Mouse (Mus musculus): ENCODE data around the gene Hlx.

Hlx gene

DNA sequence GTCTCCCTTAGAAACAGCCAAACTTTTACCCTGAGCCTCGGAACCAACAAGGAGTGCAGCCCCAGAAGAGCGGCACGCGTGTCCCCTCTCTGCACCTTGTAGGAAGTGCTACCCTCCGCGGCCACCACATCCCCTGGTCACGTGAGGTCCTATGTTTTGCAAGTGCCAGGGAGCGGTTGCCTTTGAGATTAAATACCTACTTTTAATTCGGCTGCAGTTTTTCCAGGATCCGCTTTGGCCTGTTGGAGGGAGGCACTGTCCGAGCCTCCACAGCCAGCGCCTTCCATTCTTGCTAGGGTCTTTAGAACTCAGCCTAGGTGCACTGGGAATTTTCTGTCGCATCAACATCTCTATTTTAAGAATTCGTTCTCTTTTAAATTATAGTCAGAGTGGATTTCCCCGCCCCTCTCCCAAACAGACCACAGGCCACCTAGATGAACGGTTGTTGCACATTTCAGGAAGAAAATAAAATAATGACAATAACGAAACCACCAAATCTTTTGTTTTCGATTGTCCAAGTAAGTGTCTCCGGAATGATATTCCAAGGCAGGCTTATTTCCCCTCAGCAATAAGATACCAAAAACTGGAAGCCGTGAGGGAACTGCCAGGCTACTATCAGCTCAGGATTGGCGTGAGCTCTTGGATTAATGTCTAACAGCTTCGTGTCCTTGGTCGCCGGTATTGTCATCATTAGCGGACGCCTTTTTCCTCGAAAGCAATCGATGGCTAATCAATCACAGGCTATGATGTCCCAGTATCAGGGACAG lies 1.1 kb upstream of the Hlx start:
- DNase-seq (ENCODE audit: inconsistent ontology term) = no peak

- peak; percentile 81 for DNase-seq (ENCODE audit: inconsistent ontology term)
These were observed 524 bp downstream of the Hlx start for GRCm38 (mm10) chr1:184731644-184732545.

GRCm38 (mm10) chr1:184731091-184731640 lies 1.3 kb downstream of the Hlx start:
- DNase-seq (ENCODE audit: inconsistent ontology term) = no peak

DNA sequence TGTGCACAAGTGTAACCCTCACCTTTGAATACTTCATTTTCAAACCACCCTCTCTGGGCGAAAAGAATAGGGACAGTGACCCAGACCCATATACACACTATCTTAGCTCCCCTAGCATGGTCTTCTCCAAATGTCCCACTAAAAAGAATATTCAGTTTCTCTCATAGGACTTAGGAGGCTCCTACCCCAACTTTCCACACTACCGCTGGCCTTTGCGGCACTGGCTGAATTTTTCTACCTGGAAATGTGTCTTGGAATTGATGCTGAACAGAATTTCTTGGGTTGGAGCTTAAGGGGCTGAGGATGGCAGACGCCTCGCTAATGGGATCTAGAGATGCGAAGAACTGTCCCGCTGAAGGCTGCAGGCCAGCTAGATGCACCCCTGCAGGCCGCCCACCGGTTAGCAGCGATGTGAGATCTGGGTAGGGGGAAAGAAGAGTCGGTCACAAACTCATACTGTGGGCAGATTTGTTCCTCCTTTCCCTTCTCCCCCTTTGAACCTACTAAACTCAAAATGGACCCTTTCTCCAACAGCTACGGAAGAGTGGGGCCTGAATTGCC lies 1.9 kb downstream of the Hlx start:
- no peak for DNase-seq (ENCODE audit: inconsistent ontology term)

DNA sequence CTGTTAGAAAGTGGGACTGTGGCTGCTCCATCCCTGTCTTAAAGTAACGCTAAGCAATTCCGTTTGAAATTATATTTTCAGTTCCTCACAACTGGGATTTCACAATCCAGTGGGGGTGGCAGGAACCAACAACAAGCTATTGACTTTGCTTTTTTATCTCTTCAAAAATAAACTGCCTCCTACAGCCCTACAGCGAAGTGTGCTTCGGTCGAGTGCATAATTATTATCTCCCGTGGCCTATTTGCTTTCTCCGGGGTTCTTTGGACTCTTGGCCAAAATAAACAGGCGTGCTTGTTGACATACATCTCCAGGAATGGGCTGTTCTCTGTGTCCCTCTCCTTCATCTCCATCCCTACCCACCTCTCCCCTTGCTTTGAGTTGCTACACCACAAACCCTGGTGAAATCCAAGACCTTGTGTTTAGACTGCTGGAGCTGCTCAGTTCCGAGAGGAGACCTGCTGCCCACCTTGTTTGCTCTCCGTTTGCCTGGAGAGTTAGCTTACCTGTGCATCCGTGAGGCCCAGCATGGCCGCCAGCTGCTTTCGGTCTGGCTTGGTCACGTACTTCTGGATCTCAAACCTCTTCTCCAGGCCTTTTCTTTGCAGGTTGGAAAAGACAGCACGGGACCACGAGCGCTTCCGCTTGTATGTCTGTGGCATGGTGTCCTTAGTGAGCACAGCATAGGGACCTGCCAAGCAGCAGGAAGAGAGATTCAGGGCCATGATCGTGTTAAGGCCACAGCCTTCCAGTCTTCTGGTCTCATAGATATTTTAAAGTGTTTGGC lies 2.9 kb downstream of the Hlx start:
- DNase-seq (ENCODE audit: inconsistent ontology term) = no peak

- no peak for DNase-seq (ENCODE audit: inconsistent ontology term)
These were observed 3.8 kb downstream of the Hlx start for GRCm38 (mm10) chr1:184728561-184729115.

- no peak for DNase-seq (ENCODE audit: inconsistent ontology term)
These were observed 4.8 kb downstream of the Hlx start for GRCm38 (mm10) chr1:184727401-184728265.

DNA sequence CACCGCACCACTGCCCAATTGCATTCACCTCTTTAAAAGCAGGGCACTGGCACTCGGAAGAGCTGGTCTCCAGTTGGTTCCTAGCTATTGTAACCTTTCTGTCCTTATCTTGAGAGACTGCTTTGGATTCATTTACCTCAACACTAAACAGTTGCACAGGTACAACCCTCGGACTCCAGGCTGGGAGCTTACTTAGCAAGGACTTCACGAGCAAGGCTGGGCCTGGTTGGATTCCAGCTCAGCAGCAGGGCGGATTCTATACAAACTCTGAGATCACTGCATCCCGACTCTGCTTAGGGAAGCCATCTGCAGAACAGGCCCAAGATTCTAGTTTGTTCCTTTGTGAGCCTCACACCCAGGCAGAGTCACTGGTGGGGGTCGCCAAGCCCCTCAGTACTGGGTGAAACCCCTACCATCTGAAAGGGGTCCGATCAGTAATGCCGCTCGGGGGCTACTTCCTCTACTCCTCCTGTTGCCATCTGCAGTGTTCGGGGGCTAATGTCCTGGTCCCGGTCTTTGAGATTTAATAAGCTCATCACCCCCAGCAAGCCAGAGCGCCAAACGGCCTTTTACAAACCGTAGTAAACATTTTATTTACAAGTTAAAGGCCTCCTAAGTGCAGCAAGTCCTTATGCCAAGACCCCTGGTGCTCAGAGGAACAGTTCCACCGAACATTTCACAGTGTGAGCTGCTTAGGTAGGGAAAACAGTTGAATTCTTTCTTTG lies 5.7 kb downstream of the Hlx start:
- DNase-seq (ENCODE audit: inconsistent ontology term) = no peak

DNA sequence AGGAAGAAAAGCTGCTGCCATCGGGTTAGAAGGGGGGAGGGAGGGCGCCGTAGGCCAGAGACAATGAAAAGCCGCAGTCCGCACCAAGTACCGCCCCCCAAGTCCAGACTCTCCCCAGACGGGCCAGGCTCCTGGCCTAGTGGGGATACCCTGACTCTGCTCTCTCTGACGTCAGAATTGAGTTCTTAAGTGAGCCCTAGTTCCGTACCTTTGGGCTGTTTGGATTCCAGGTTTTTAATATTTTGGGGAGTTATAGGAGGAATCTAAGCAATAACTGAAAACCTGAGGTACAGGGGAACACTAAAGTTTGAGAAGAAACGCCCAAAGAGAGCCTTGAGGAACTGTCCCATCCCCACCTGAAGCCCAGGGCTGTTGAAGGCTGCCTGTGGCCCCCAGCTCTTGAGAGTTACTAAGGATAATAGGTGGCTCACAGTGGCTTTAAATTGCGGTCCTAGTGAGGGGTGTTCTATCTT lies 7.1 kb downstream of the Hlx start:
- no peak for DNase-seq (ENCODE audit: inconsistent ontology term)

GRCm38 (mm10) chr1:184724551-184725317 lies 7.7 kb downstream of the Hlx start:
- DNase-seq (ENCODE audit: inconsistent ontology term) = no peak

GRCm38 (mm10) chr1:184723899-184724298 lies 8.5 kb downstream of the Hlx start:
- no peak for DNase-seq (ENCODE audit: inconsistent ontology term)

- no peak for DNase-seq (ENCODE audit: inconsistent ontology term)
These were observed 11.3 kb downstream of the Hlx start for GRCm38 (mm10) chr1:184721121-184721520.

GRCm38 (mm10) chr1:184720162-184721025 lies 12.0 kb downstream of the Hlx start:
- no peak for DNase-seq (ENCODE audit: inconsistent ontology term)

GRCm38 (mm10) chr1:184718261-184719120 lies 13.9 kb downstream of the Hlx start:
- no peak for DNase-seq (ENCODE audit: inconsistent ontology term)

GRCm38 (mm10) chr1:184717691-184718200 lies 14.7 kb downstream of the Hlx start:
- DNase-seq (ENCODE audit: inconsistent ontology term) = no peak

DNA sequence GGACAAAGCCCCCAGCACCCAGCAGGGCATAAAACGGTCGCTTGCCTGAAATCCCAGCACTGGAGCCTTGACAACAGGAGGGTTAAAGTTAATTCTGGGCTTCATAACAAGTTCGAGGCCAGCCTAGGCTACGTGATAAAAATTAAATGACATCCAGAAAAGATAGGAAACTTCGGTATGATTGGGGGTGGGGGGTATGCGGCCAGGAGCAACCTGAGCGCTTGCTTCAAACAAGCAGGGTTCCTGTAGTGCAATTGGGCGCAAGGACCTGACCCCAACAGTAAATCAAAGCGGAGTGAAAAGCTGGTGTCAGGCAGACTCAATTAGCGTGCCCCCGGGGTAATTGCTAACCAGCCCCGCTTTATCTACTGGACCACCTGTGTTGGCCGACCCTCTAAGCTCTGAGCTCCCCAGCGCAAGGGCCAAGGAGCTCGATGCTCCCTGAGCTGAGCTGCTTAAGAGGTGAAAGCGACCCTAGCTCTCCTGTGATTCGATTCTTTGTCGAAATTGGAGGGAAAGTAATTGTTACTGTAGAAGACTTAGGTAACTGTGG lies 15.3 kb downstream of the Hlx start:
- no peak for DNase-seq (ENCODE audit: inconsistent ontology term)

Data from Muller cell, postnatal 12 days (primary cell).